ENCODE assay signal across 10 mouse cellular contexts in the genomic region with DNA sequence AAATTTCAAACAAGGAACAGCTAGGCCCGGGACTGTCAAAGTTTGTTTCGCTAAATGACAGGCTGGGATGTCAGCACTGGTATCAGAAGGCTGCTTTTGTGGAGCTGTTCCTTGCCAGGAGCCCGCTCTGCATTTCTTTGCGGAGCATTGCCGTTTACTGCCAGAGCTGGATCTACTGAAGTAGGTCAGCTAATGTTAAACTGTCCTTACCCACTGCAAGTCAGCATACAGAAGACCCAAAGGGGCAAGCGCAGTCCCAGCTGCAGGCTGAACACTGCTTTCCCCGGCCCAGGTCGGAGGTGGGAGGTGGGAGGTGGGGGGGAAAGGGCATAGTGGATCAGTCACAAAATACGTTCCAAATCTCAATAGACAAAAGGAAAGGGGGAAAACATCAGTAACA.
DNase-seq lines count a peak whose midpoint lies in the region; ATAC-seq and TF ChIP-seq lines count a peak whose summit lies in the region.
"Had no signal": no experiment of that assay in that cellular context is flagged by ENCODE, and none has a peak within 500 bp of the region (broad histone marks: within the 10 kb centered on the region; RNA-seq: fewer than 3 reads in every experiment).

No protein-coding gene starts in this region.

- H3K36me3 ChIP-seq in forebrain, embryonic 10.5 days (replicated peaks) = peaks cover 16% of the 10 kb centered on the region
- H3K36me3 ChIP-seq in hindbrain, embryonic 15.5 days = peaks cover 3% of the 10 kb centered on the region; the same call in 1 of the 2 replicates
- H3K36me3 ChIP-seq in midbrain, embryonic 16.5 days (ENCODE audit: control insufficient read depth, insufficient read depth, low read length) = peaks cover 5% of the 10 kb centered on the region; the same call in 1 of the 2 replicates

- H3K4me1 ChIP-seq in forebrain, embryonic 10.5 days = peaks cover 63% of the 10 kb centered on the region
- H3K4me1 ChIP-seq in hindbrain, embryonic 15.5 days (replicated peaks) = peaks cover 26% of the 10 kb centered on the region
- peaks cover 23% of the 10 kb centered on the region for H3K4me1 ChIP-seq in midbrain, embryonic 16.5 days (ENCODE audit: control insufficient read depth, insufficient read depth, low read length)

- 2% methylated on average over 9 of the region's 9 CpGs for WGBS in forebrain, embryonic 10.5 days
- 8% methylated on average over 9 of the region's 9 CpGs for WGBS in hindbrain, embryonic 15.5 days
- 9% methylated on average over 9 of the region's 9 CpGs for WGBS in midbrain, embryonic 16.5 days

- H3K27ac ChIP-seq in layer of hippocampus, adult 2 months = peak overlapping the region; percentile 74
- peak overlapping the region; percentile 67; the same call in 1 of the 2 replicates for H3K27ac ChIP-seq in forebrain, embryonic 10.5 days
- no peak overlapping the region for H3K27ac ChIP-seq in hindbrain, embryonic 15.5 days (replicated peaks)
- no peak overlapping the region for H3K27ac ChIP-seq in midbrain, embryonic 16.5 days (ENCODE audit: low read length)
- H3K27ac ChIP-seq: limb, embryonic 15.5 days had no signal

- ATAC-seq in hindbrain, embryonic 15.5 days (ENCODE audit: low FRiP score, low read depth) = no peak
- no peak for ATAC-seq in midbrain, embryonic 16.5 days

- TF ChIP-seq CTCF in layer of hippocampus, adult 2 months (conservative IDR thresholded peaks at IDR 0.05) = no peak

- H3K9ac ChIP-seq in hindbrain, embryonic 15.5 days = peak overlapping the region; percentile 3; the same call in 1 of the 2 replicates
- H3K9ac ChIP-seq in midbrain, embryonic 16.5 days (ENCODE audit: low read depth, low read length) = 0 out of 2 replicates have a peak overlapping the region, but pooled peaks have one; percentile 8

- H3K4me3 ChIP-seq in layer of hippocampus, adult 2 months = peak overlapping the region; percentile 44
- peak overlapping the region; percentile 56 for H3K4me3 ChIP-seq in forebrain, embryonic 10.5 days
- H3K4me3 ChIP-seq in hindbrain, embryonic 15.5 days = peak overlapping the region; percentile 37
- peak overlapping the region; percentile 38; the same call in 1 of the 2 replicates for H3K4me3 ChIP-seq in midbrain, embryonic 16.5 days (ENCODE audit: low read depth, low read length)

- H3K9me3 ChIP-seq in forebrain, embryonic 10.5 days = no peaks in the 10 kb centered on the region; the same call in 1 of the 2 replicates
- no peaks in the 10 kb centered on the region for H3K9me3 ChIP-seq in hindbrain, embryonic 15.5 days
- no peaks in the 10 kb centered on the region for H3K9me3 ChIP-seq in midbrain, embryonic 16.5 days (replicated peaks; ENCODE audit: control insufficient read depth, low read length, poor library complexity, severe bottlenecking)
- H3K9me3 ChIP-seq: limb, embryonic 15.5 days had no signal

- DNase-seq in layer of hippocampus, adult 2 months (ENCODE audit: low spot score in 2 of 2) = no peak
- DNase-seq in layer of hippocampus, postnatal 36 days = no peak
- peak; percentile 22 for DNase-seq in forebrain, embryonic 10.5 days (ENCODE audit: extremely low spot score, low spot score)
- no peak for DNase-seq in ovary, postnatal 10 days (ENCODE audit: low spot score)
- no peak for DNase-seq in urinary bladder, postnatal 4 days (ENCODE audit: low spot score in 2 of 2)
- no peak for DNase-seq in urinary bladder, adult 18-20 months (ENCODE audit: low spot score in 2 of 2)
- DNase-seq: spleen, adult 18-20 months had no signal

- H3K27me3 ChIP-seq in forebrain, embryonic 10.5 days (ENCODE audit: poor library complexity, severe bottlenecking) = peaks cover 86% of the 10 kb centered on the region
- no peaks in the 10 kb centered on the region for H3K27me3 ChIP-seq in hindbrain, embryonic 15.5 days
- no peaks in the 10 kb centered on the region for H3K27me3 ChIP-seq in midbrain, embryonic 16.5 days (ENCODE audit: control insufficient read depth, insufficient read depth, low read depth, low read length)

- peak overlapping the region; percentile 70 for H3K4me2 ChIP-seq in hindbrain, embryonic 15.5 days
- H3K4me2 ChIP-seq in midbrain, embryonic 16.5 days (ENCODE audit: low read length) = peak overlapping the region; percentile 80

Comparison
In these comparisons a context has a peak if more than half of its experiments do, and no peak if none do; other contexts are left out.
1. H3K27ac ChIP-seq: peak in layer of hippocampus, adult 2 months (single experiment) and forebrain, embryonic 10.5 days (single experiment); none in hindbrain, embryonic 15.5 days (single experiment) and midbrain, embryonic 16.5 days (single experiment).
2. Peak in every context shown above with its lines, with median percentiles within 50 percentile points of each other: H3K4me3 ChIP-seq.